Mouse (Mus musculus): ENCODE measurements around the gene Pef1. TPM values are rescaled to one million over a fixed set of nuclear protein-coding genes. Genes with fewer than 3 reads are reported as not detected.

Gene Pef1
- polyA plus RNA-seq, 2 experiments: 24.9 to 38.9 TPM

- no peak overlapping the region; the same call in 1 of the 2 replicates for H3K27ac ChIP-seq
These were observed 4.7 kb downstream of the Pef1 start for GRCm38 (mm10) chr4:130107065-130107443.

GRCm38 (mm10) chr4:130107444-130108131 lies 5.2 kb downstream of the Pef1 start:
- Histone ChIP-seq H3K4me2 (ENCODE audit: low read depth) (peak overlapping the region; percentile 85), H3K36me3 (replicated peaks; ENCODE audit: control insufficient read depth, insufficient read depth, low read depth) (no peaks in the 10 kb centered on the region), H3K4me1 (replicated peaks; ENCODE audit: control insufficient read depth in 2 of 2, insufficient read depth in 2 of 2, low read length in 1 of 2) (peaks cover 14 to 31% of the 10 kb centered on the region in 2 experiments), H3K9me3 (ENCODE audit: control insufficient read depth, low read length) (no peaks in the 10 kb centered on the region), H3K4me3 (ENCODE audit: insufficient read depth in 1 of 2, low read depth in 2 of 2, low read length in 2 of 2) (peak overlapping the region; percentile 91 to 93), H3K27me3 (ENCODE audit: control insufficient read depth, insufficient read depth, low read length) (no peaks in the 10 kb centered on the region), H3K27ac (peak overlapping the region; percentile 89), H3K9ac (replicated peaks) (peak overlapping the region; percentile 86)
- TF ChIP-seq CTCF (IDR thresholded peaks at IDR 0.05; ENCODE audit: low read depth) (no peak), EP300 (IDR thresholded peaks at IDR 0.05; ENCODE audit: low read depth) (no peak)
- DNase-seq (ENCODE audit: low read depth in 3 of 3, low spot score in 3 of 3) (peak; percentile 99 to 100 (median 100)), ATAC-seq (ENCODE audit: insufficient read depth) (peak; percentile 94)
- under 1% methylated on average over 39 of the region's 39 CpGs for WGBS (ENCODE audit: insufficient replicate concordance)

More at GRCm38 (mm10) chr4:130107065-130107443, 4.7 kb downstream of the Pef1 start:
- Histone ChIP-seq H3K4me3 (ENCODE audit: insufficient read depth in 1 of 2, low read depth in 2 of 2, low read length in 2 of 2) (peak overlapping the region; percentile 91 to 93), H3K9me3 (ENCODE audit: control insufficient read depth, low read length) (no peaks in the 10 kb centered on the region), H3K4me2 (ENCODE audit: low read depth) (peak overlapping the region; percentile 34), H3K9ac (replicated peaks) (peak overlapping the region; percentile 86), H3K27me3 (ENCODE audit: control insufficient read depth, insufficient read depth, low read length) (no peaks in the 10 kb centered on the region), H3K4me1 (replicated peaks; ENCODE audit: control insufficient read depth in 2 of 2, insufficient read depth in 2 of 2, low read length in 1 of 2) (peaks cover 12 to 26% of the 10 kb centered on the region in 2 experiments), H3K36me3 (replicated peaks; ENCODE audit: control insufficient read depth, insufficient read depth, low read depth) (no peaks in the 10 kb centered on the region)
- ATAC-seq (ENCODE audit: insufficient read depth): peak; percentile 55
- peak in 1 of 3 experiments; percentile 73 for DNase-seq (ENCODE audit: low read depth in 3 of 3, low spot score in 3 of 3)
- WGBS (ENCODE audit: insufficient replicate concordance): 12% methylated on average over 14 of the region's 14 CpGs
- TF ChIP-seq CTCF (IDR thresholded peaks at IDR 0.05; ENCODE audit: low read depth): no peak
- no peak for TF ChIP-seq EP300 (IDR thresholded peaks at IDR 0.05; ENCODE audit: low read depth)

GRCm38 (mm10) chr4:130108929-130109328 lies 6.6 kb downstream of the Pef1 start:
- Histone ChIP-seq H3K9ac (replicated peaks) (peak overlapping the region; percentile 86), H3K4me1 (replicated peaks; ENCODE audit: control insufficient read depth in 2 of 2, insufficient read depth in 2 of 2, low read length in 1 of 2) (peaks cover 16 to 36% of the 10 kb centered on the region in 2 experiments), H3K27ac (0 out of 2 replicates have a peak overlapping the region, but pooled peaks have one; percentile 89), H3K36me3 (replicated peaks; ENCODE audit: control insufficient read depth, insufficient read depth, low read depth) (no peaks in the 10 kb centered on the region), H3K9me3 (ENCODE audit: control insufficient read depth, low read length) (no peaks in the 10 kb centered on the region), H3K4me2 (ENCODE audit: low read depth) (peak overlapping the region; percentile 85), H3K27me3 (ENCODE audit: control insufficient read depth, insufficient read depth, low read length) (no peaks in the 10 kb centered on the region), H3K4me3 (ENCODE audit: insufficient read depth in 1 of 2, low read depth in 2 of 2, low read length in 2 of 2) (peak overlapping the region in 1 of 2 experiments; percentile 91; a peak in 2 of 4 replicates)
- WGBS (ENCODE audit: insufficient replicate concordance): 36% methylated on average over 3 of the region's 3 CpGs
- no peak for ATAC-seq (ENCODE audit: insufficient read depth)
- no peak for TF ChIP-seq EP300 (IDR thresholded peaks at IDR 0.05; ENCODE audit: low read depth)
- TF ChIP-seq CTCF (IDR thresholded peaks at IDR 0.05; ENCODE audit: low read depth): no peak
- no peak for DNase-seq (ENCODE audit: low read depth in 3 of 3, low spot score in 3 of 3)

GRCm38 (mm10) chr4:130109666-130110065 lies 7.3 kb downstream of the Pef1 start:
- peaks cover 16 to 33% of the 10 kb centered on the region in 2 experiments for H3K4me1 ChIP-seq (replicated peaks; ENCODE audit: control insufficient read depth in 2 of 2, insufficient read depth in 2 of 2, low read length in 1 of 2)
- H3K9ac ChIP-seq (replicated peaks): no peak overlapping the region
- H3K4me2 ChIP-seq (ENCODE audit: low read depth): no peak overlapping the region; the same call in 1 of the 2 replicates

GRCm38 (mm10) chr4:130110091-130110490 lies 7.7 kb downstream of the Pef1 start:
- H3K4me3 ChIP-seq (ENCODE audit: insufficient read depth in 1 of 2, low read depth in 2 of 2, low read length in 2 of 2): no peak overlapping the region
- no peak overlapping the region for H3K27ac ChIP-seq
- no peak overlapping the region; the same call in 1 of the 2 replicates for H3K4me2 ChIP-seq (ENCODE audit: low read depth)
- 78% methylated on average over 7 of the region's 7 CpGs for WGBS (ENCODE audit: insufficient replicate concordance)
- H3K4me1 ChIP-seq (replicated peaks; ENCODE audit: control insufficient read depth in 2 of 2, insufficient read depth in 2 of 2, low read length in 1 of 2): peaks cover 16 to 32% of the 10 kb centered on the region in 2 experiments
- ATAC-seq (ENCODE audit: insufficient read depth) (no peak), DNase-seq (ENCODE audit: low read depth in 3 of 3, low spot score in 3 of 3) (no peak)
- no peaks in the 10 kb centered on the region for H3K36me3 ChIP-seq (replicated peaks; ENCODE audit: control insufficient read depth, insufficient read depth, low read depth)
- H3K9ac ChIP-seq (replicated peaks): no peak overlapping the region
- no peaks in the 10 kb centered on the region for H3K9me3 ChIP-seq (ENCODE audit: control insufficient read depth, low read length)
- H3K27me3 ChIP-seq (ENCODE audit: control insufficient read depth, insufficient read depth, low read length): no peaks in the 10 kb centered on the region
- TF ChIP-seq CTCF (IDR thresholded peaks at IDR 0.05; ENCODE audit: low read depth) (no peak), EP300 (IDR thresholded peaks at IDR 0.05; ENCODE audit: low read depth) (no peak)

More at GRCm38 (mm10) chr4:130109666-130110065, 7.3 kb downstream of the Pef1 start:
- WGBS (ENCODE audit: insufficient replicate concordance): 70% methylated on average over 9 of the region's 9 CpGs
- no peaks in the 10 kb centered on the region for H3K36me3 ChIP-seq (replicated peaks; ENCODE audit: control insufficient read depth, insufficient read depth, low read depth)
- no peaks in the 10 kb centered on the region for H3K9me3 ChIP-seq (ENCODE audit: control insufficient read depth, low read length)
- ATAC-seq (ENCODE audit: insufficient read depth): no peak
- TF ChIP-seq EP300 (IDR thresholded peaks at IDR 0.05; ENCODE audit: low read depth) (no peak), CTCF (IDR thresholded peaks at IDR 0.05; ENCODE audit: low read depth) (no peak)
- no peaks in the 10 kb centered on the region for H3K27me3 ChIP-seq (ENCODE audit: control insufficient read depth, insufficient read depth, low read length)
- no peak overlapping the region for H3K27ac ChIP-seq
- DNase-seq (ENCODE audit: low read depth in 3 of 3, low spot score in 3 of 3): no peak
- H3K4me3 ChIP-seq (ENCODE audit: insufficient read depth in 1 of 2, low read depth in 2 of 2, low read length in 2 of 2): no peak overlapping the region
